Mouse (Mus musculus): ENCODE data around the gene Pnrc2.

The Pnrc2 gene

GRCm38 (mm10) chr4:135821772-135822171 lies 51.9 kb downstream of the Pnrc2 start:
- DNase-seq, result no peak
